Mouse (Mus musculus) cerebellum, adult 2 months (tissue): ENCODE data around the gene Zg16. TPM values are rescaled to one million over a fixed set of nuclear protein-coding genes. Genes with fewer than 3 reads are reported as not detected.

Experiments used
- DNase-seq, 2 experiments: peaks; one replicate each; pipeline ENCODE4 v3.0.0; 2021
- H3K27ac ChIP-seq: fragments of 200-500 bp; 2 replicates; pipeline ENCODE4 v1.5.1; 2012; ENCODE audit warnings: low read length, control low read depth, inconsistent platforms; ENCODE audit not compliant: insufficient read depth
- H3K27me3 ChIP-seq: fragments of 200-500 bp; 2 replicates; pipeline ENCODE4 v1.6.1; 2012; ENCODE audit warnings: inconsistent platforms, mild to moderate bottlenecking, low read length, moderate library complexity; ENCODE audit not compliant: control insufficient read depth, insufficient read depth
- H3K4me1 ChIP-seq: fragments of 200-500 bp; 2 replicates; pipeline ENCODE4 v1.6.1; 2011; ENCODE audit warnings: low read length; ENCODE audit not compliant: control insufficient read depth, insufficient read depth
- H3K4me3 ChIP-seq: fragments of 200-500 bp; replicated peaks from 2 replicates; pipeline ENCODE3; 2011; ENCODE audit warnings: mild to moderate bottlenecking, low read depth, low read length, control low read depth; ENCODE audit not compliant: insufficient read depth
- CTCF ChIP-seq: fragments of 200-500 bp; IDR thresholded peaks from 2 replicates; pipeline ENCODE4 v1.5.1; 2011; ENCODE audit warnings: low read depth, mild to moderate bottlenecking, control low read depth, low read length, moderate library complexity, borderline replicate concordance; ENCODE audit not compliant: insufficient read depth
- POLR2A ChIP-seq: fragments of 200-500 bp; IDR thresholded peaks from 2 replicates; pipeline ENCODE4 v1.6.1; 2011; ENCODE audit warnings: low read length, control low read depth, borderline replicate concordance; ENCODE audit not compliant: insufficient read depth
- WGBS: fragments of 180-500 bp; shearing (Covaris S2); methylation state at CpG from one replicate; pipeline ENCODE4 v1.1.7; 2018; 5-methylcytosine and 5-hydroxymethylcytosine counted together
- polyA plus RNA-seq: library from polyadenylated mRNA; depleted of rRNA; stranded (reverse); fragments of >200 nt; gene quantifications from 2 replicates; pipeline ENCODE4 v1.2.3, GENCODE M21; 2012

Gene Zg16
- polyA plus RNA-seq, 1 experiment = 0.34 TPM

GRCm38 (mm10) chr7:127111461-127111860 is 24.3 kb upstream of the Zg16 start:
- H3K27ac ChIP-seq = no peak overlapping the region
- peak; percentile 67 for TF ChIP-seq CTCF
- TF ChIP-seq POLR2A = no peak
- no peak overlapping the region for H3K4me3 ChIP-seq
- 48% methylated on average over 6 of the region's 6 CpGs for WGBS
- H3K27me3 ChIP-seq = no peaks in the 10 kb centered on the region
- DNase-seq = peak; percentile 51 to 54
- peaks cover 8% of the 10 kb centered on the region; the same call in 1 of the 2 replicates for H3K4me1 ChIP-seq

DNA sequence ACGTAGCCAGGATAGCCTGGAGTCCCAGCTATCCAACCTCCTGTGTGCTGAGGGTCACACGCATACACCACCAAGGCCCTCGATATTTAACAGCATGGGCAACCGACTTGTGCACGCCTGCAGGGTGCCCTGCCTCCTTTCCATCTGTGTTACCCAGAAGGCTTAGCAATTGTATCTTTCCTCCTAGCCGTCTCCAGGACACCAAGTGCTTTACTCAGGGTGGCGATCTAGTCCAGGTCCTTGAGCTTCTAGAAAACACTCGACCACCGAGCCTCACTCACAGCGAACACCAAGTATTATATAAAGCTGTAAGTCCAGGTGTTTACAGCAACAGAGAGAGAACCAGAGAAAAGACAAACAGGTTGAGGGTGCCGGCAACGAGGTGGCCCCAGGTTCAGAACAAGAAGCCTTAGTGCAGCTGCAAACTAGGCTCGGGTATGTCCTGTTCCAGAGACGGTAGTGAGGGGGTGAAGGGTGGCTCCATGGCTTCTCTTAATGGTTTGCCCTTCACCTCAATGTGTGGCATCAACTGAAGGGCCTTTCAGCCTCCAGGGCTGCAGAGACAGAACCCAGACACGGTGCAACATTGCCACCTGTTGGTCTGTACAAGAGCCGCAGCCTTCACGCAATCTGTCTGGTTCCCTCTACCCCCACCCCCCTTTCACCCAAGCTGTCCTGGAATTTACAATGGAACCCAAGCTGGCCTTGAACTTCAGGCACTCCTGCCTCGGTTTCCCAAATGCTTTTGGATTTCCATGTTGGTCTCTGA is 23.3 kb upstream of the Zg16 start:
- Histone ChIP-seq H3K27ac (no peak overlapping the region), H3K4me3 (no peak overlapping the region), H3K27me3 (no peaks in the 10 kb centered on the region), H3K4me1 (peaks cover 8% of the 10 kb centered on the region; the same call in 1 of the 2 replicates)
- peak; percentile 84 to 86 for DNase-seq
- WGBS = 30% methylated on average over 18 of the region's 18 CpGs
- peak; percentile 98 for TF ChIP-seq CTCF
- TF ChIP-seq POLR2A = no peak

GRCm38 (mm10) chr7:127105551-127105950 is 18.4 kb upstream of the Zg16 start:
- TF ChIP-seq POLR2A = no peak
- TF ChIP-seq CTCF = no peak
- peak in 1 of 2 experiments; percentile 18 for DNase-seq
- H3K4me3 ChIP-seq = no peak overlapping the region
- H3K27me3 ChIP-seq = no peaks in the 10 kb centered on the region
- 31% methylated on average over 7 of the region's 7 CpGs for WGBS
- H3K27ac ChIP-seq = no peak overlapping the region
- peaks cover 17% of the 10 kb centered on the region; the same call in 1 of the 2 replicates for H3K4me1 ChIP-seq

DNA sequence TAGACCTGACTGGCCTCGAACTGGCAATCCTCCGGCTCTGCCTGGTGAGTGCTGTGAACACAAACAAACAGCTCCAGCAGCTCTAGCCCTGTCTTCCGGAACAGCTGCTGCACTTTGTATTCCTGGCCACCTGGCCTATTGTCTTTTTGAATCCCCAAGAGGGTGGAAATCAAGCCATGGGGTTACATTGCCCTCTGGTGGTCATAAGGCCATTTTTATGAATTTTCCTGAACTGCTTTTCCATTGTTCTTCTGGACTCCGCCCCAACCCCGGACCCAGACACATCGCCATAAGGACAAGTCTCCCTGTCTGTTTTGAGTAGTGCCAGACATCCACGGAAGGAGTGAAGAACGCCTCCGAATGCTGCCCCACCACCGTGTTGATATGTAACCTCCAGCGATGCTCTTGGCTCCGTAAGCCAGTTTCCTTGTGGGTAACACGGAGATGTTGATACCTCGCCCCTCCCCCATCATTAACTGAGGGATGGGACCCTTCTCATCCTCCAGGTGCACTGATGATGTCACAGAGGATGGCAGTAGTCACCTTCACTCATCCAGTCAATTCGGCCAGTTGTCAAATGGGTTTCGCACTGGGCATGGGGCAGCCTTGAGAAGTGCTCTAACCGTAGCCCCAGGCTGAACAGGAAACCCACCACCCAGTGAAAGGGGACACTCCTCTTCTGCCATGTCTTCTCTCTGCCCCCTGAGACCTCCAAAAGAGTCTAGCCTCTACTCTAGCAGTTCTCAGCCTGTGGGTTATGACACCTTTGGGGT is 17.6 kb upstream of the Zg16 start:
- no peak overlapping the region for H3K27ac ChIP-seq
- peaks cover 11% of the 10 kb centered on the region; the same call in 1 of the 2 replicates for H3K4me1 ChIP-seq
- H3K27me3 ChIP-seq = no peaks in the 10 kb centered on the region
- 17% methylated on average over 17 of the region's 17 CpGs for WGBS
- no peak for TF ChIP-seq POLR2A
- TF ChIP-seq CTCF = peak; percentile 79
- DNase-seq = peak; percentile 83 to 90
- H3K4me3 ChIP-seq = peak overlapping the region; percentile 50

GRCm38 (mm10) chr7:127103960-127104359 is 16.8 kb upstream of the Zg16 start:
- 44% methylated on average over 6 of the region's 6 CpGs for whole genome bisulfite sequencing
- no peak for TF ChIP-seq CTCF
- TF ChIP-seq POLR2A = no peak
- H3K4me1 ChIP-seq = peaks cover 11% of the 10 kb centered on the region; the same call in 1 of the 2 replicates
- no peaks in the 10 kb centered on the region for H3K27me3 ChIP-seq
- no peak overlapping the region for H3K4me3 ChIP-seq
- no peak for DNase-seq
- H3K27ac ChIP-seq = no peak overlapping the region

- no peak overlapping the region for H3K4me3 ChIP-seq
- no peak for DNase-seq
- 76% methylated on average over 6 of the region's 6 CpGs for WGBS
- no peaks in the 10 kb centered on the region for H3K27me3 ChIP-seq
- TF ChIP-seq CTCF (no peak), POLR2A (no peak)
- H3K4me1 ChIP-seq = peaks cover 9% of the 10 kb centered on the region; the same call in 1 of the 2 replicates
- no peak overlapping the region for H3K27ac ChIP-seq
Measured at GRCm38 (mm10) chr7:127102148-127102547, 15.0 kb upstream of the Zg16 start.

- peaks cover 9% of the 10 kb centered on the region; the same call in 1 of the 2 replicates for H3K4me1 ChIP-seq
- no peak overlapping the region for H3K4me3 ChIP-seq
- TF ChIP-seq CTCF (no peak), POLR2A (no peak)
- no peak for DNase-seq
- H3K27me3 ChIP-seq = no peaks in the 10 kb centered on the region
- no peak overlapping the region for H3K27ac ChIP-seq
- WGBS = 28% methylated on average over 2 of the region's 2 CpGs
Measured at GRCm38 (mm10) chr7:127101451-127102016, 14.4 kb upstream of the Zg16 start.

DNA sequence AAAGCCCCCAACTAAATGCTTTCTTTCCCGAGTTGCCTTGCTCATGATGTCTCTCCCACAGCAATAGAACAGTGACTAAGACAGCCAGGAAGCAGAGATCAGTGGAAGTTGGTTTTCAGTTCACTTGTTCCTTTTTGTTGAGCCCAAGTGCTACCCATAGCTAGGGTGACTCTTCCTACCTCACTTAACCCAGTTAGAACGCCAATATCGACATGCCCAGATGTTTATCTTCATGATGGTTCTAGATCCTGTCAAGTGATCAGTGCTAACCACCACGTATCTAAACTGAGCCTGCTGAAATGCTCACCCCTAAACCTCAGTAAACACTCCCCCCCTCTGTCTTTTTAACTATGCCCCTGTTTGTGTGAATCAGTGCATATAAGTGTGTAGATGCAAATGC is 12.4 kb upstream of the Zg16 start:
- H3K27me3 ChIP-seq = no peaks in the 10 kb centered on the region
- peaks cover 6% of the 10 kb centered on the region; the same call in 1 of the 2 replicates for H3K4me1 ChIP-seq
- no peak overlapping the region for H3K27ac ChIP-seq
- H3K4me3 ChIP-seq = no peak overlapping the region
- TF ChIP-seq POLR2A (no peak), CTCF (no peak)
- 90% methylated on average over 4 of the region's 4 CpGs for WGBS
- no peak for DNase-seq
